Mouse (Mus musculus): ENCODE measurements around the gene Plin5.
A peak's percentile ranks its signal among the peaks of the same experiment; 100 is the strongest.

DNA sequence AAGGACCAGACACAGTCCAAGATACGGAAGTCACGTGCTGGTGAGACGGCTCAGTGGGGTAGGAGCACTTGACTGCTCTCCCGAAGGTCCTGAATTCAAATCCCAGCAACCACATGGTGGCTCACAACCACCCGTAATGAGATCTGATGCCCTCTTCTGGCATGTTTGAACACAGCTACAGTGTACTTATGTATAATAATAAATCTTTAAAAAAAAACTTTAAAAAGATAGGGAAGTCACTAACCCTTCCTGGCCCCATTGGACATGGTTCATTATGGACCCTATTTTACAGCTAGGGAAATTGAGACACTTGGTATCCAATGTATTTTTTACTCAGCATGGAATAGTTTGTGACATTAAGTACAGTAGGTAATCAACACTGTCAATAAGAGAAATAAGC, 39.9 kb downstream of the Plin5 start:
- TF ChIP-seq CTCF (conservative IDR thresholded peaks at IDR 0.05 in 1 of 2, IDR thresholded peaks at IDR 0.05 in 1 of 2; ENCODE audit: low read depth in 2 of 2, low read length in 2 of 2) (peak in 1 of 2 experiments; percentile 5; a peak in 1 of 4 replicates), JUND (conservative IDR thresholded peaks at IDR 0.05; ENCODE audit: low read depth, low read length) (no peak), POLR2A (IDR thresholded peaks at IDR 0.05; ENCODE audit: low read depth, low read length) (no peak), HCFC1 (IDR thresholded peaks at IDR 0.05; ENCODE audit: low read depth, low read length) (no peak), KAT2A (IDR thresholded peaks at IDR 0.05; ENCODE audit: insufficient replicate concordance, low read length) (no peak), RAD21 (IDR thresholded peaks at IDR 0.05; ENCODE audit: low read depth, low read length) (no peak), EP300 (IDR thresholded peaks at IDR 0.05; ENCODE audit: low read length) (no peak), GABPA (IDR thresholded peaks at IDR 0.05; ENCODE audit: insufficient replicate concordance, low read depth, low read length) (no peak)

Measured in CH12.LX (cell line).